Mouse (Mus musculus): ENCODE data around the gene Vwa1.

DNA sequence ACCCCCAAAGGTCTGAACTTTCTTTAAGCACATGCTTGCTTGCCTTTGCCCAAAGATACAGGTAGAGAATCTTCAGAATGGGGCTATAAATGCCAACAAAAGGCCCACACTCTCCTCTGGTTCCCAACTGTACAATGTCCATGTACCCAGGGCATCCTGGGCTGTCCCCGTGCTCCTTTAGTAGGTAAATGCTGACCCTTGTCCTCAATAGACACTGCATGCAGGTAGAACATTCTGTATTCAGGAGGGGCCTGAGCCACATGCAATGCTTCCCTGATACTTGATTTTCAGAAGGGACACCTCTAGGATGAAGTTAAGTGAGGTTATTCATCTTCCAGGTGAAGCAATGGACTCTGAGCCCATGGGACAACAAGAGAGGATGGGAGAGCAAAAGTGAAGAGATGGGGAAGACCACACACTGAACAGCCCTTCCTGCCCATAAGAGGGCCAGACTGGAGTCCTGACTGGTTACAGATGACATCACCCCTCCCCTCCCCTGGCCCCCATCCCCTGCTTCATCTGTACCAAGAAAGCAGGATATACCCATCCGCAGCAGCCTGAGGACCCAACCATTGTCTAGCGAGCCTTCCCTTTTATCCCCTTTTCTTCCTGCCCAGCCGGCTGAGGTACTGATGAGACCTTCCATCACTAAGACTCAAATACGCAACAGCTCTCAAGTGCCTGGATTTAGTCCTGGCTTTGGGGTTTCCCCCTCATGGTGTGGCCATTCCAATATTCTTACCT is 991 bp downstream of the Vwa1 start:
- TF ChIP-seq POLR2A (IDR thresholded peaks at IDR 0.05; ENCODE audit: extremely low read depth, insufficient read depth, low read length) (no peak), CTCF (IDR thresholded peaks at IDR 0.05; ENCODE audit: extremely low read depth, insufficient read depth, low read length) (no peak)
